Mouse (Mus musculus): ENCODE data around the gene Prkar1a.
"Not testable (repeated sequence)": the region's sequence is repeated elsewhere in the genome, so short reads cannot be mapped to it uniquely, and the experiment has no call there.

The Prkar1a gene

DNA sequence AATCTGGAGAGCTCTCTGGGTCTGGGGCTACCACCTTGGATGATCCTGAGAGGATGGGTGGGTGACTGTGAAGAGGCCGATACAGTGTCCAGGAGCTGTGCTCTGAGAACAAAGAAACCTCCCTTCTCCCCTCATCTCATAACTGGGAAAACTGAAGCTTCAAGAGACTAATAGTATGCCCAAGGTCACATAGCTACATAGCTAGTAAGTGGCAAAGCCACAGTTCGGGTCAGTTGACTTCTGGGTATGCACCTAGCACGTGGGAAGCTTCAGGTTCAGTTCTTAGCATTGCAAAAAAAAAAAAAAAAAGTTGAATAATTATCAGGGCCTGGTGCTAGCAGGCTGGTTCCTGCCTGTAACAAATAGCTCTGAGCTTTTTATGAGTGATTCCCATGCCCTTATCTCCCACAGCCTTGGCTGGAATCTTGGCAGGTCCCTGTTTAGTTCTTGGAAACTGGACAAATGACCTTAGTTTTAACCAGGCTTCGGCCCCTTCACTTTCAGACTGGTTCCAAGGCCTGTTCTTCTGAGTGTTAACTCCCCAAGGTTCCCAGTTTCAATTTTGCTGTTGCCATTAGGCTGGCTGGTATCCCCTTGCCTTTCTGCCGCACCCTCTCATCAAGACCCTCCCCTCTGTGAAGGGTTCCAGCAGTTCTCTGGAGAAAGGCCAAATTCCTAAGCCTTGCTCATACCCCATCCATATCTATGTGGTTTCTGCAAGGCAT lies 7.5 kb upstream of the Prkar1a start:
- DNase-seq (ENCODE audit: low read depth): no peak

DNA sequence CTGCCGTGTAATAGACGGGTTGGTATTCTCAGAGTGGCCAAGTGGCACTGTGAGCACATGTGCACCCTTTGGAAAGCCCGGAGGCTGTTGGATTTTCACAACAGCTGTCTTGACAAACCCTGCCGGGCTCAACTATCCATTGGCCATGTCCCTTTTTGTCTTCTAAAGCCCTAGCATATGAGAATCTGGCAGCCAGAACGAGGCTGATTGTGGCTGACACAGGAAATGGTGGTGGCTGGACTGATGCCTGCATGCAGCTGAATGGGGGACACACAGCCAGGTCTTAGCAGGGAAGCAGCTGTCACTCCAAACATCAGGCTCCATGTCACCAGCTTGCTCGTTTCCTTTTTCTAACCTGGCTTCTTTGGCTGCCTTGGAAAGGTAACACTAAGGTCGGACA lies 695 bp upstream of the Prkar1a start:
- peak; percentile 54 for DNase-seq (ENCODE audit: low read depth)

DNA sequence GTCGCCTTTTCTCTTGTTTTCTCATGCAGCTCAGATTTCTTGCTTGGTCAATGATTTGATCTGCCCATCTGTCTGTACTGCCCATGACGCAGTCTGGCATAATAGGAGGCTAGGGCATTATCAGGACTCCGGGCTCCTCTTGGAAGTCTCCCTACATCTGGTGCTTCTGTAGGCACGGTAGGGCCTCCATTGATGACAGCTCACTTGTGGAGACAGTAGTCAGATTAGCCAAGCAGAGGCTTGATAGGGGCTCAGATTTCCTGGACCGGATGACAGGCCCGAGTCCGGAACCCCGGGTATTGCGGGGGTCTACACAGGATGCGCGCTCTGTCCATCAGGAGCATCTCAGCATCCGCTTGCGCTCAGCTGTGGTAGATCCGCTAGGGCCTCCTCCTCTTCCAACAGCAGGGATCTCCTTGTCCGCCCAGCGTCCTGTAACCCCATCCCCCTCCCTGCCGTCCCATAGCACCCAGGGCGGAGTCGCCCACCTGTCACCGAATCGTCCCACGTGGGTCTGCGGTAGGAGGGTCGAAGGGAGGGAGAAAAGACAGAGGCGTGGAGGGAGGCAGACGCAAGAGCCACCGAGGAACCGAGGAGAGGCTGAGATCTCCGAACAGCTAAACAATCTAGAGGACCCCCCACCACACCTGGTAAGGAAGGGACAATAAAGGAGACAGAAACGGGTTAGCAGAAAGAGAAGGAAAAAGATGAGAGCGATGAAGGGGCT lies 933 bp downstream of the Prkar1a start:
- DNase-seq (ENCODE audit: low read depth): peak; percentile 90

DNA sequence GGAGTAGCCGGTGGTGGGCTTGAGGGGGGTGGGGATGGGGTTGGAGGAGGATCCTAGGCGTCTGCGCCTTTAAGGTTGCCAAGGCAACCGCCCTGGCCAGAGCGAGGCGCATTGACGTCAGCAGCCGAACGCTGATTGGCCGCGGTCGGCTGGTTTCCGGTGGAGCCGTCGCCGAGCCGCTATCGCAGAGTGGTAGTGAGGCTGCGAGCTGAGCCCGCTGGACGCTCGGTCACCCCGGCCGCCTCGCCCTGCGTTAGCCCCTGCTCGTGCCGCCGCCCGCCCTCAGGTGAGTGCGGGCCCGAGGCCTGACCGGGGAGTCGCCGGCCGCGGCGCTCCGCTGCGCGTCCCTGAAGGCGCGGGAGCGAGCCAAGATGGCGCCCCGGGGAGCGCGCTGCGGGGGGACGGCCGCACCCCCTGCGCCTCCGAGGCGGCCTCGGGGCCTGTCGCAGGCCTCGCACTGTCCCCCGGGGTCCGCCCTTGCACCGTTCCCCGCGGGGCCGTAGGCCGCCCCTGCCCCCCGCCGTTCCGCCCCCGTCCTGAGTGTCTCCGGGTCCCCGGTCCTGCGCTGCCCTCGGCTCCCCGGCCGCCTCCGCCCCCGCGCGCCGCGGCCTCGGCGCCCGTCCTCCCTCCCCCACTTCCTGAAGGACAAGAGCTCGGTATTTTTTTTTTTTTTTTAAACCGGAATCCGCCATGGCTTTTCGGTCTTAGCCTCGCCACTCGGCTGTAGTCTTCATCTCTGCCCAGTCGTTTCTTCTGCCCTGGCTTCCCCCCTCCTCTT lies 1.8 kb downstream of the Prkar1a start:
- peak; percentile 95 for DNase-seq (ENCODE audit: low read depth)

DNA sequence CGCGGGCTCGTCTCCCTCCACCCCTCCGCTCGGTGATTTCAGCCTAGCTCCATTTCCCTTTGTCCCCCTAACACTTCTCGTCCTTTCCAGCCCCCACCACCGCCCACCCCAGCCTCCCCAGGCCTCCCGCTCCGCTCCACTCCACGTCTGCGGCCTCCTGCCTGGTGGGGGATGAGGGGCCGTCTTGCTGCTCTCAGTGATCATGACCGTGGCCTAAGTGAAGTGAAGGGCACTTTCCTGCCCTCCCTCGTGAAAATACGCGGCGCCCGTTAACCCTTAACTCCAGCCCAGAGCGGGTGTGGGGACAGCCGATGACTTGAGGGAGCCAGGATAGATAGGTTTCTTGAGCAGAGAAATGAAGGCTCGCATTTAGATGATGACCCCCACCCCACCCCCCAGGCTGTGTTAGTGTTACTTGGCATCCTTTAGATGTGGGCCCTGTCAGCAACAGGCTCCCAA lies 2.4 kb downstream of the Prkar1a start:
- DNase-seq (ENCODE audit: low read depth): peak; percentile 73

DNA sequence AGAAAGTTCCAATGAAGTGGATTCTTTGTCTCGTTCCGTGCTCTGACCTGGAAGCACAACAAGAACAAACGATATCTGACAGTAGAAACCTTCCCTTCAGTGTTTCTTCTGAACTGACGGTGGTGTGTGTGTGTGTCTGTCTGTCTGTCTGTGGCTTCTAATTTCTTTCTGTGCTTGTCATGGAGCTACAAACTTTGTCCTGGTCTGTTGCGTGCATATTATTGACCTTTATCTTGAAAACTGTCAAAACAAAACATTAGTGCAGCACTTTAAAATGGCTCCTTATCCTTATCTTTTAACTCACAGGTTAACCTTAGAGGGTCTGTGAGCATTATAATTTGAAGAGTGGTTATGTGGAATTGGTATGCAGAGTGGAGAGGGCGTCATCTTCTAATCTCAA lies 3.3 kb downstream of the Prkar1a start:
- no peak for DNase-seq (ENCODE audit: low read depth)

DNA sequence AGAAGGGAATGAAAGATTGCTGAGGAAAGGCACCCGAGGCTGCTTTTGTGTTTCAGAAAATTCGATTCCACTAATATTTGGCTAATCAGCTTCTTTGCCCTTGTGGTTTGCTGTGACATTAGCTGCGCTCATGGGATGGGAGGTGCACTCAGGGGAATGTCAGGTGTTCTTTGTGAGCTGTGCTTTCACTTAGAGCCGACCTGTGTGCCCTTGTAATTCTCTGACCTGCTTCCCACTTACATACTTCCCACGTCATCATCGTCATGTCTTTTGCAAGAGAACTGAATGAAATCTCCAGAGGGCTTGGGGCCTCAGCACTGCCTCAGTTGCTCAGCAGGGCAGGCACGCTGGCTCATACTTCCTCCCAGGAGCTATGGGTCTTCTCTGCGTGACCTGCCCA lies 4.0 kb downstream of the Prkar1a start:
- peak; percentile 46 for DNase-seq (ENCODE audit: low read depth)

DNA sequence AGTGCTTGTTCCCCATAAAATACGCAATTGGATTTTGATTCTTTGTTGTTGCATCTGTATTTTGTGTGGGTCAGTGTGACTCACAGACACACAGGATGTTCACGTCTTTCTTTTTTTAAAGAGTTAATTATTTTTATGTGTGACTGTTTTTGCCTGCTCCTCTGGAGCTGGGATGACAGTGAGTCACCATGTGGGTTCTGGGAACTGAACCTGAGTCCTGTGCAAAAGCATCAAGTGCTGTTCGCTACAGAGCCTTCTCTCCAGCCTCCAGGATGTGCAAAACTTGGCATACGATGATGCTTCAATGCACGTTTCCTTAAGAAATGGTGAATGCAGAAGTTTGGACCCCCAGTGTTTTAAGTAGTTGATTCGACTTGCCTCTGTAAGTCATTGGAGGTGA lies 5.4 kb downstream of the Prkar1a start:
- DNase-seq (ENCODE audit: low read depth): no peak

DNA sequence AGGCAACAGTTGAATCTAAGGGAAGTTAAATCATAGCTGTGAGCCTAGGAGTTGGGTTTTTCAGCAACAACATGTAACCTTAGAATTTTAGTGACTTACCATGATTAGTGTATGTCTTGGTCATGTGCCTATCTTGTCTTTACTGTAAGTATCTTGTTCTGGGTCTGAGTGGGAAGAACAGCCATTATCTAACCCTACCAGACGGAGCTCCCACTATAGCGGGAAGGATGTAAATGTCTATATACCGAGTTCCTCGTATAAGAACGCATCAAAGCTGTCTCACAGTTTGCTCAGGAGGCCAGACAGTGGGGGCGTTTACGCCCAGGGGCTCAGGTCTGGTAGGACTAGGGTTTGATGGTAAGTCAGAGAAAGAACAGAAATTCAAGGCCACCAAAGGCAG lies 7.0 kb downstream of the Prkar1a start:
- no peak for DNase-seq (ENCODE audit: low read depth)

DNA sequence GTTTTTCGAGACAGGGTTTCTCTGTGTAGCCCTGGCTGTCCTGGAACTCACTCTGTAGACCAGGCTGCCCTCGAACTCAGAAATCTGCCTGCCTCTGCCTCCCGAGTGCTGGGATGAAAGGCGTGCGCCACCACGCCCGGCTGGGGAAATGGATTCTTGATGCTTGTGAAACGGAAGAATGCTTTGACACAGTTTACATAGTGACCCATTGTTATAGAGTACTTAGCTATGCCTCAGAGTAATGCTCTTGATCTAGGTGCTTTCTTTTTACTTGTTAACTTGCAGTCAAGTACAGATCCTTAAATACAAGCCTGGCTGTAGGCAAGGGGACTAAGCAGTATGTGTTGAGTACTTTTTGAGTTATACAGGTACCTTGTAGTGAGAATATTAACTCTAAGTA lies 11.3 kb downstream of the Prkar1a start:
- not testable (repeated sequence) for DNase-seq (ENCODE audit: low read depth)

DNA sequence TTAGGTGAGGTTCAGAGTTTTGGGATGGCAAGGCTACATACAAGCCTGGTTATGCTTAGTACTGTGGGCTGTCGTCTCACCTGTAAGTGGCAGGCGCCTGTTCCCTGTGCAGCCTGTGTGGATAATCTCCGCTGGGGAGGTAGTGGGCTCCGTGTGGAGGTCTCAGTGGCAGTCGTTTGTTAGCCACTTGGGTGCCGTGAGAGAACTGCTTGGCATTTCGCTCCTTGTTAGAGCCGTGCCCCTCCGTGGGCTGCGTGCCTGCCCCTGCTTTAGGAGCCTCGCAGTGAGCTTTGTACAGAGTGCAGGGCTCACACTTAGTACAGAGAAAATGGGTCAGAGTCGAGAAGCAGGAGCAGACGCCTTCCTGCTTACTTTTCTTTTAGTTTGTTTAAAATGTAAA lies 15.1 kb downstream of the Prkar1a start:
- DNase-seq (ENCODE audit: low read depth): no peak

DNA sequence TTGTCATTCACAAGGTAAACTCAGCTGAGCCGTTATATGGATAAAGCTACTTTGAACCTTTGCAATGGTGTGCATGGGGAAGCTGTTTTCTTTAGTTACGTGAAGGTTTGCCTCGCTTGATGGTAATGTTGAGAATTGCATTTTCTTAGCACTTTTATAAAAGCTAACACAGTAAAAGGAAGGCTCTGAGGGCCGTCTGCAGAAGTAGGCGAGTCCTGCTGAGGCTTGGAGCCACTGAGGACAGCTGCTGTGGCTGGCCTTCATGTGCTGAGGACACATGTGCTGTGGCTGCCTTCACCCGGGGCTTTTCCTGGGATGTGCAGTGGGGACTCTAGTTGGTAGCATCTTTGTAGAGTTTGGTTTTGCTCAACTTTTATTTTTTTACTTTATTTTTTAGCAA lies 16.2 kb downstream of the Prkar1a start:
- DNase-seq (ENCODE audit: low read depth): no peak

DNA sequence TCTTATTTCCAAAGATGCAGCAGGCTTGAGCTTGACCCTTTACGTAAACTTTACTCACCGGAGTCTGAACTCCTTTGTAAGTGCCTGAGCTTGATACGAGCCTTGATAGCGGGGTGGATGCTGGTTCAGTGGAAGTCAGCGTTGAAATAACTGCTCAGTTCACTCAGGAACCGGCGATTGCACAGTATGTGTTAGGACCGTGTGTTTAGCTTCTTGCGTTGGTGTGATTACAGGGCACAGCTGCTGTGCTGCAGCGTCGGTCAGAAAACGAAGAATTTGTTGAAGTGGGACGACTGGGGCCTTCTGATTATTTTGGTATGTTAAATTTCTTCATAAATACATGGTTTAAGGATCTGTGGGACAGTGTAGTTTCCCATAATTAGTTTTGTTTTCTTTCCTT lies 17.2 kb downstream of the Prkar1a start:
- DNase-seq (ENCODE audit: low read depth): no peak

DNA sequence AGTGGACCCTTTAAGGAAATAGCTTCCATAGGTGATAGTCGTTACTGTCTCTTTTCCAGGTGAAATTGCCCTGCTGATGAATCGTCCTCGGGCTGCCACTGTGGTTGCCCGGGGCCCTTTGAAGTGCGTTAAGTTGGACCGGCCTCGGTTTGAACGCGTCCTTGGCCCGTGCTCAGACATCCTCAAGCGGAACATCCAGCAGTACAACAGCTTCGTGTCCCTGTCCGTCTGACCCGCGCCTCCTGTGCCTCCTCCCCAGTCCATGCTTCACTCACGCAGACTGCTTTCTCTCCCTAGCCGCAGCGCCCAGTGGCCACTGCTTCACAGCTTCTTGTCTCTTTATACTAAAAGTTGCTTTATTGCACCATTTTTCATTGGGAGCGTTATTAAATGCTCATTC lies 18.2 kb downstream of the Prkar1a start:
- no peak for DNase-seq (ENCODE audit: low read depth)

DNA sequence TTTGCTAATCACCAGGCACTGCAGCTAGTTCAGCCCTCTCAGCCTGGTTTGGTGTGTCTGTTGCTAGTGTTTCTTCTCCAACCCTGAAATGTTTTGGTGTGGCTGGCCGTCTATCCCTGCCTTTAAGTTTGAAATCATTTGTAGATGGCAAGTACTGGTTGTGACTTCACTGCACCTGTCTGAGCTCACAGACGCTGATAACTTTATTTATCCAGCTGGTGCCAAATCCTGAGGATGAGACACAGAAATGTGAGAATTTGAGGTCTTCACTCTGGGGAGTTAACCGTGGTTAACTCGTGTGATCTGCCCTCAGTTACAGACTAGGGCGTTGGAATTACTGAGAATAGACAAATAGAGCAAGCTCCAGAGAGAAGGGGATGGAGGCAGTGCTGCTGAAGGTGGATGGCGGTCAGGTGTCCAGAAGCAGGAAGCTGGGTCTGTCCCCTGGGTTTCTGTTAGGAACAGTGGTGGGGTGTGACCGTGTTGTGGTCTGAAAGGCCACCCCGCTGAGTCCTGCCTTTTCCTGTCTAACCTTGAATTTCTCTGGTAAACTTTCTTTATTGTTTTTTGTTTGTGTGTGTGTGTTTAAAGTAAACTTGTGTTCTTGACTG lies 19.0 kb downstream of the Prkar1a start:
- DNase-seq (ENCODE audit: low read depth): peak; percentile 38

DNA sequence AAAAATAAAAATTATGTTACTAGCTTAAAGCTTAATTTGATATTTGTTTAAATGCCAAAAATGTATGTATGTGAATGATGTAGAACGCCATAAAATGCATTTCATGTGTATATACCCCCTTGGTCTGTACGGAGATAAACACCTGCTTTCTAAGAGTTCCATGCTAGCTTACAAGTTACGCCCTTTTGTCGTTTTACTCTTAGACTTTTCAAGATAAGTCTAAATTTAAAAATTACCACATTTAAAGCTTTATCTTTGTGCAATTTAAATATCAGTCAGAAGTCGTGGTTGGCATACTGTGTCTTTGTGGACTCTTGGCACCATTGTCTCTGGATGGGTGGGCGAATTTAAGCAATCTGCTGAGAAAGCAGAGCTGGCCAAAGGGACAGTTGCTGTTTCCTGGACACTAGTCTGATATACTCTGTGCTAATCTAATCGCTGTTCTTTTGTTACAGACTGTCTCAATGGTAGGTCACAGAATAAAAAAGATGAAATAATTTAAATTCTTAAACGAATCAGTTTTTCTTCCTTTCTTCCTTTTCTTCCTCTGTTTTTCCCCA lies 20.0 kb downstream of the Prkar1a start:
- DNase-seq (ENCODE audit: low read depth): no peak

DNA sequence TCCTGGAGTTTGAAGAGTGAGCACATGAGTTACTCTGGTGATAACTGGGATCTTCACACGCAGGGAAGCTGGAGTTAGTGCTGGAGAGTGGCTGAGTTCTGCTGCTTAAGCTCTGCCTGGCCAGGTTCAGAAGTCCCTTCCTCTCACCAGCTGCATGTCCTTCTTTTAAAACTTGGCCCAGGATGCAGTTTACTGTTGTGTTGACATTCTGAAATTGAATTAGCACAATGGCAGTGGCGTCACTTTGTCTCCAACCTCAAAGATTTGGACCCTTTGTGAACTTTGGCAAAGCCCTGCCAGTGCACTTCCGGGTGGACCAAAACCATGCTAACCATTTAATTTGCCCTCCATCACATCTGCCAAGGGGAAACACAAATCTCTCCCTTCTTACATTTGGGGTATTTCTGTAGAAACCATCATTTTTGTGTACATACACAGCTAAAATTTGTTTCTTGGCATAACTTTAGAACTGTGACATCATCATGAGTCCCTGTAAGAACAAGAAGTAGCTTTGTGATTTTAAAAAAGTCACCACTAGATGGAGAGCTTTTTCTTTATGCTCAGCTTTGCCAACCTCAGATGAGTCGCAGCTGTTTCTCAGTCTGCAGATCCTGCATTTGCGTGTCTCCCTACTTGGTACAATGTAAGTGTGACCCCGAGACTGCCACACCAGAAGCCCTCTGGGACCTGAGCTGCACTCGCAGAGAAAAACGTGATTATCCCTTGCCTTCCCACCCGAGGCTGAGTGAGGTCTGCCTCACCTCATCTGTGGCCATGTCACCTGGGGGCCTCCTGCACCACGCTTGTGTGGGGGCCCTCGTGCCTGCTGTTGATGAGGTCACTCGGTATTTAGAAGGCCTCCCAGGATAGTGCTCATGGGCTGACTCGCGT lies 21.1 kb downstream of the Prkar1a start:
- DNase-seq (ENCODE audit: low read depth): peak; percentile 89

DNA sequence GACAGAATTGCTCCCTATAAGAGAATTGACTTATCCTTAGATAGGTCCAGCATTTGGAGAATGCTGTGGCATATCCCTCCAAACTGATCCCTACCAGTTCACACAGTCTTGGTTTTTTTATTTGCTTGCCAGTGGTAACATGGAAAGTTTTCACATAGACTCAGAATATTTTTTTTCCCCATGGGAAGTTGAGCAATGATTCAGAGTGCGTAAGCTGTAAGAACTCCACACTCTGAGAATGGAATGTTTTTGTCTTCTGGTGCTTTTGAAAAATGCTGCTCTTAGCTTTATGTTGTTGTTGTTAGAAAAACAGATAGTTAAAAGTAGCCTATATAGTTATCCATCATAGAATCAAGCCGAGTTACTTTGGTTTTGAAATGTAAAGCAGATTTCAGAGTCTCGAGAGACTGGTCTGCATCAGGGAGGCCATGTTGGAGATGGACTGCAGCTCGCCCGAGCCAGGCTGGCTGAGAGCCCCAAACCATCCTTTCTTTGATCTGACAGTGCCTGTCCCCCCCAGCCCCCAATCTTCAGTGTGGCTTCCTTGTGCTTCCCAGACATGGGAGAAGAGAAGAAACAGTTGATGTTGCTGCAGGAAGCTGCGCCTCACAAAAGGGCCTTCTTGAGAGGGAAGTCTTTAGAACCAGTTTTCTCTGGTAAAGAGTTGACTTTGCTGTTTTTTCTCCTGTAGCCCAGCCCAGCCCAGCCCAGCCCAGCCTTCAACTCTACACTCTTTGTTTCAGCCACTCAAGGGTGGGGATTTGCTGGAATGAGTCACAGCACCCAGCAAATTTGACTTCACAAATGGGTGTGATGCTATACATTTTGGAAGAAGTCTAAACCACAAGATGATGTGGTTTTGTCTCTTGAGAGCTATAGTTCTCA lies 22.2 kb downstream of the Prkar1a start:
- DNase-seq (ENCODE audit: low read depth): peak; percentile 92

DNA sequence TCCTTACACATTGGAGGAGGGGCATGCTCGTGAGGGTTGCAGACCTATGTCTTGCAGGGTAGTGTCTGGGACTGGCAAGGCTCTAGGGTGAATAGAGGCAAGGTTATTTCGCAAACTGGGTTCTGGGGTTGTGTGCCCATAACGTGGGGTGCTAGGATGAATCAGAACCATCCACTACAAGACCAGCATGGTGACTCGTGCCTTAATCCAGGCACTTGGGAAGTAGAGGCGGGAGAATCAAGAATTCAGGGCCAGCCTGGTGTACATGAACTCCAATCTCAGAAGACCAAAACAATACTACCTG lies 22.8 kb downstream of the Prkar1a start:
- no peak for DNase-seq (ENCODE audit: low read depth)

DNA sequence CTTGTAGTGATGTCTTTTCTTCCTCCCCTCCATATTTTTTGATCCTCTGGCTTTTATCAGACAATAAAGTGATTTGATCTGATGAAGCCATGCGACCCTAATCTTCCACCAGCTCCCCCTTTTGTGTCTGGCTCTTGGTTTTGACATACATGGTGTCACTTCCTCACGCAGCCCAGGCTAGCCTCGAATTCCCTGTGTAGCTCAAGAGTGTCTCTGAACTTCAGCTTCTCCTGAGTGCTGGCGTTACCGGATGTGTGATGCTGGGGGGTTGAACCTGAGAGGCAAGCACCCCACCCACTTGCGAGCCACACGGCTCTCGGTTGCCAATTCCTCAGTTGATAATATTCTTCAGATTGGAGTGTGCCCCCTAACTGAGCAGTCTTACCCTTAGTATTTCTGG lies 23.2 kb downstream of the Prkar1a start:
- peak; percentile 78 for DNase-seq (ENCODE audit: low read depth)
